Mouse (Mus musculus) embryonic fibroblast, embryonic 13.5 days (primary cell): ENCODE data around the gene Lrrc71.

Experiments
- CTCF ChIP-seq: IDR thresholded peaks from 2 replicates; pipeline ENCODE4 v1.5.1; 2011; ENCODE audit warnings: mild to moderate bottlenecking, control low read depth, low read length, moderate library complexity, borderline replicate concordance; ENCODE audit not compliant: insufficient read depth
- POLR2A ChIP-seq: IDR thresholded peaks from 2 replicates; pipeline ENCODE4 v1.6.1; 2011; ENCODE audit warnings: low read depth, mild to moderate bottlenecking, control low read depth, low read length, moderate library complexity

- TF ChIP-seq CTCF (no peak), POLR2A (no peak)
These were observed 35.0 kb upstream of the Lrrc71 start for GRCm38 (mm10) chr3:87783282-87784023.
